Mouse (Mus musculus) lung, postnatal 0 days (tissue): ENCODE measurements around the gene Zfp275.

Experiments
- CTCF ChIP-seq: IDR thresholded peaks from 2 replicates; pipeline ENCODE4 v1.5.1; 2016; ENCODE audit warnings: antibody characterized with exemption, mild to moderate bottlenecking
- EP300 ChIP-seq: IDR thresholded peaks from 2 replicates; pipeline ENCODE4 v1.6.1; 2016; ENCODE audit warnings: antibody characterized with exemption, mild to moderate bottlenecking, control low read depth

DNA sequence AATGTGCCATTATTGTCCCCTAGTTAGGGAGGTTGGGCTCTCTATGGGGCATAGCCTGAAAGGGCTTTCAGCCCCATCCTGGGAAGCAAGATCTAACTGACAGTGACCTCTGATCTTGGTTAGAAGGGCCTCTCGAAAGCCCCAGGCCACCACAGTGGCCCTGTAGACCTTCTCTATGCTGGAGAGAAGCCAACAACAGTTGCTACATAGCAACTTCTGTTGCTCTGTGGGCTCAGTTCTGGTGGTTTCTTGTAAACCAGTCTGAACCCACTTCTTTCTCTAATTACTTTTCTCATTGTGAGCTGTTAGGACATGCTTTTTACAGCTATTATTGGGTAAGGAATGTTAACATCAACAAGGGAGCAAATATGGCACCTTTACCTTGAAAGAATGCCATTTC, 14.3 kb downstream of the Zfp275 start:
- TF ChIP-seq CTCF (no peak), EP300 (no peak)
